Mouse (Mus musculus) liver (tissue): ENCODE measurements around the gene Upk3b.
"Not testable (repeated sequence)": the region's sequence is repeated elsewhere in the genome, so short reads cannot be mapped to it uniquely, and the experiment has no call there.

Experiments
- DNase-seq: peaks from one replicate; pipeline ENCODE4 v3.0.0-alpha.2; 2020; ENCODE audit warnings: mixed read lengths

Gene Upk3b

GRCm38 (mm10) chr5:136035285-136035684 is 3.0 kb upstream of the Upk3b start:
- no peak for DNase-seq

- DNase-seq: no peak
Measured at GRCm38 (mm10) chr5:136036667-136037066, 1.6 kb upstream of the Upk3b start.

GRCm38 (mm10) chr5:136040210-136040609 is 1.9 kb downstream of the Upk3b start:
- no peak for DNase-seq

GRCm38 (mm10) chr5:136041260-136041659 is 3.0 kb downstream of the Upk3b start:
- peak; percentile 24 for DNase-seq

- no peak for DNase-seq
Measured at GRCm38 (mm10) chr5:136041666-136042065, 3.4 kb downstream of the Upk3b start.

- DNase-seq: no peak
Measured at GRCm38 (mm10) chr5:136044865-136045264, 6.6 kb downstream of the Upk3b start.

GRCm38 (mm10) chr5:136045408-136045807 is 7.1 kb downstream of the Upk3b start:
- no peak for DNase-seq

GRCm38 (mm10) chr5:136045987-136046386 is 7.7 kb downstream of the Upk3b start:
- DNase-seq: peak; percentile 83

- not testable (repeated sequence) for DNase-seq
Measured at GRCm38 (mm10) chr5:136048541-136048940, 10.2 kb downstream of the Upk3b start.

- no peak for DNase-seq
Measured at GRCm38 (mm10) chr5:136049926-136050325, 11.6 kb downstream of the Upk3b start.

- DNase-seq: peak; percentile 29
Measured at GRCm38 (mm10) chr5:136051231-136052085, 13.2 kb downstream of the Upk3b start.

GRCm38 (mm10) chr5:136052861-136053655 is 14.8 kb downstream of the Upk3b start:
- DNase-seq: no peak

GRCm38 (mm10) chr5:136054301-136055077 is 16.2 kb downstream of the Upk3b start, which contains the start of gene Upk3bl:
Gene Upk3bl (plus strand): TSS chr5:136054492.
- DNase-seq: no peak

GRCm38 (mm10) chr5:136056062-136056461 is 17.8 kb downstream of the Upk3b start:
- DNase-seq: no peak

GRCm38 (mm10) chr5:136057085-136057484 is 18.8 kb downstream of the Upk3b start:
- no peak for DNase-seq

GRCm38 (mm10) chr5:136061567-136061966 is 23.3 kb downstream of the Upk3b start:
- DNase-seq: peak; percentile 73

- no peak for DNase-seq
Measured at GRCm38 (mm10) chr5:136063920-136064319, 25.6 kb downstream of the Upk3b start.

GRCm38 (mm10) chr5:136066404-136067148 is 28.3 kb downstream of the Upk3b start:
- not testable (repeated sequence) for DNase-seq

- DNase-seq: no peak
Measured at GRCm38 (mm10) chr5:136069411-136069810, 31.1 kb downstream of the Upk3b start.

- no peak for DNase-seq
Measured at GRCm38 (mm10) chr5:136073051-136073450, 34.8 kb downstream of the Upk3b start.

- DNase-seq: no peak
Measured at GRCm38 (mm10) chr5:136073526-136073925, 35.2 kb downstream of the Upk3b start.

- DNase-seq: no peak
Measured at GRCm38 (mm10) chr5:136075076-136075475, 36.8 kb downstream of the Upk3b start.
